Mouse (Mus musculus): ENCODE measurements around the gene A830018L16Rik. TPM values are rescaled to one million over a fixed set of nuclear protein-coding genes. Genes with fewer than 3 reads are reported as not detected.

The A830018L16Rik gene
- polyA plus RNA-seq, 1 experiment: not detected

DNA sequence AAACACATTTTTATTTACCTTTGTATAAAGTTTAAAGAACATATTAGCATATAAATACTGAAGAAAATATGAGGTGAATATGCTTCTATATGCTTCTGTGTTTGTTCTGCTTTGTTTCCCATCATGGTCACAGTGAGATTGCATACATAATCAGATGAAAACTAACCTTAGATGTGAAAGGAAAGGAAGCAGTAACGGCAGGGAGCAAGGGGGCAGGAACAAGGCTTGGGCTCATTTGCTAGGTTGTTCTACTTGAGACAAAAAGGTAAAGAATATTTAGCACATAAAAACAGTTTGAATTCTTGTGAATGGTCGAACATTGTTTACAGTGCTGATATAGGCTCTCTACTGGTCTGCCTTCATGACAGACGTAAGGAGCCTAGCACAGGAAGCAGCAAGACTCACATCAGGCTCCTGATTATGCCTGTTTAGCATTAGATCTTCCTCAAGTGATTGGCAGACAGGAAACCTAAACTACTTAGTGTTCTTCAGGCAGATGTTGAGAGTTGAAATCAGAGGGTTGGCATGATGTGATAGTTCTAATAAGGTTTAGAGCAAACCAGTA is 244.2 kb downstream of the A830018L16Rik start:
- 15% methylated on average over 3 of the region's 3 CpGs for WGBS
- Histone ChIP-seq H3K4me1 (ENCODE audit: control insufficient read depth, insufficient read depth, low read length) (no peaks in the 10 kb centered on the region), H3K4me3 (replicated peaks; ENCODE audit: control insufficient read depth, low read depth, low read length) (no peak overlapping the region), H3K27ac (ENCODE audit: control insufficient read depth, insufficient read depth, low read depth, low read length, poor library complexity) (no peak overlapping the region)
- TF ChIP-seq POLR2A (IDR thresholded peaks at IDR 0.05; ENCODE audit: borderline replicate concordance, control insufficient read depth, low read depth, low read length): no peak
- TF ChIP-seq CTCF (IDR thresholded peaks at IDR 0.05; ENCODE audit: control insufficient read depth, insufficient read depth, low read length): no peak

DNA sequence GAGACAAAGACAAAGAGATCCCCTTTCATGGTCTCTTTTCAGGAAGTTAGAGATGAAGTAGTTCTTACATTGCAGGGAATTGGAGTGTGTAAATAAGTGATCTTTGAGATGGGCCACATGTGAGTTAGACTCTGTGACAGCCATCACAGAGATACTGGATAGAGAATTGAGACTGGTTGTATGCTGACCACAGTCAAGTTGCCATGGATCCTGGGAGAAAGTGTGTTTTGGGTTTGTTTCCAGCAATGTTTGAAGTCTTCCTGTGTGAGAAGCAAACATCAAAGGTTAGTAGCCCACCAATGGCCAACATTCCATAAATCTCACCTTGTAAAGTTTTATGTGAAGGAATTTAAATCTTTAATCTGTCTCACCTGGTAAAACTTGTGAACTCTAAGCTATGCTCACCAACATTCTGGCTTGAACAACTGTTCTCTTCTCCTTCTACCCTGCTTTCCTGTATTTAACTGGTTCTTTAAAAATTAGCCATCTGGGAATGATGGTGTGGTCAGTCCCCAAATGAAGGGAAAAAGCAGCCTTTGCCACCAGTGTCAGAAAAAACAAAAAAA is 330.9 kb downstream of the A830018L16Rik start:
- Histone ChIP-seq H3K4me1 (ENCODE audit: control insufficient read depth, insufficient read depth, low read length) (no peaks in the 10 kb centered on the region), H3K27ac (ENCODE audit: control insufficient read depth, insufficient read depth, low read depth, low read length, poor library complexity) (no peak overlapping the region), H3K4me3 (replicated peaks; ENCODE audit: control insufficient read depth, low read depth, low read length) (no peak overlapping the region)
- TF ChIP-seq CTCF (IDR thresholded peaks at IDR 0.05; ENCODE audit: control insufficient read depth, insufficient read depth, low read length) (no peak), POLR2A (IDR thresholded peaks at IDR 0.05; ENCODE audit: borderline replicate concordance, control insufficient read depth, low read depth, low read length) (no peak)

DNA sequence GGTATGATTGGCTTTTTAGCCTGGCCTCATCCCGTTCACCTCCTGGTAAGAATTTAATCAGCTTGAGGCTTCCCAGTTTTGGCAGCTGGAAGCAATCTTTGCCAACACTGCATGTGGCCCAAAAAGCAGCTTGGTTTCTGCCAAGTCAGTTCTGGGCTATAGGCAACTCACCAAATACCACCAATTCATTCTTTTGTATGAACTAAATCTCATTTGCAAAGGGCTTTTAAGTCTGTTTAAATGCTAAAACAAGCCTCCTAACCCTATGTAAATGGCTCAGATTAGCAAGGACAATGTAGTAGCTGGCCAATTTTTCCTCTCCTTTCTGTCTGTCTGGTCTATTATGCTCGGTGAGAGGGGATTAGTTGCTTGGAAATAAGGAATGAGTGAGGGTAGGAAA is 334.5 kb downstream of the A830018L16Rik start:
- Histone ChIP-seq H3K4me1 (ENCODE audit: control insufficient read depth, insufficient read depth, low read length) (no peaks in the 10 kb centered on the region), H3K27ac (ENCODE audit: control insufficient read depth, insufficient read depth, low read depth, low read length, poor library complexity) (no peak overlapping the region), H3K4me3 (replicated peaks; ENCODE audit: control insufficient read depth, low read depth, low read length) (no peak overlapping the region)
- TF ChIP-seq POLR2A (IDR thresholded peaks at IDR 0.05; ENCODE audit: borderline replicate concordance, control insufficient read depth, low read depth, low read length): no peak
- 51% methylated on average over 2 of the region's 2 CpGs for WGBS

DNA sequence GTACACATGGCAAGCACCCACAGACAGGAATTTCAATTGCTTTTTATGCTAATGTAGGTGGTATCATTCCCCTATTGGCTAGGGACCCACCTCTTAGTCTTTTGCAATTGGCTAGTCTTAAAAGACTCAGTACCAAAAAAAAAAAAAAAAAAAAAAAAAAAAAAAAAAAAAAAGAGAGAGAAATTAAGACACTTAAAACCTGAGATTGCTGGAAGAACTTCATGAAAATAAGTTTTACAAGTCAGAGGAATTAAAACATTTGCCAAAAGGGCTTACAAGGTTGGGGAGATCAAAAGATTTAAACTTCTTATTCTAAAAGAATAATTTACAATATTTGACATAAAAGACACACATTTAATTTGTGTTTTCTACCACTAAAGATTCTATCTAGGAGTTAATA is 336.2 kb downstream of the A830018L16Rik start:
- no peak overlapping the region for H3K27ac ChIP-seq (ENCODE audit: control insufficient read depth, insufficient read depth, low read depth, low read length, poor library complexity)
- no peak overlapping the region for H3K4me3 ChIP-seq (replicated peaks; ENCODE audit: control insufficient read depth, low read depth, low read length)
- TF ChIP-seq CTCF (IDR thresholded peaks at IDR 0.05; ENCODE audit: control insufficient read depth, insufficient read depth, low read length): no peak
- no peak for TF ChIP-seq POLR2A (IDR thresholded peaks at IDR 0.05; ENCODE audit: borderline replicate concordance, control insufficient read depth, low read depth, low read length)
- H3K4me1 ChIP-seq (ENCODE audit: control insufficient read depth, insufficient read depth, low read length): no peaks in the 10 kb centered on the region

DNA sequence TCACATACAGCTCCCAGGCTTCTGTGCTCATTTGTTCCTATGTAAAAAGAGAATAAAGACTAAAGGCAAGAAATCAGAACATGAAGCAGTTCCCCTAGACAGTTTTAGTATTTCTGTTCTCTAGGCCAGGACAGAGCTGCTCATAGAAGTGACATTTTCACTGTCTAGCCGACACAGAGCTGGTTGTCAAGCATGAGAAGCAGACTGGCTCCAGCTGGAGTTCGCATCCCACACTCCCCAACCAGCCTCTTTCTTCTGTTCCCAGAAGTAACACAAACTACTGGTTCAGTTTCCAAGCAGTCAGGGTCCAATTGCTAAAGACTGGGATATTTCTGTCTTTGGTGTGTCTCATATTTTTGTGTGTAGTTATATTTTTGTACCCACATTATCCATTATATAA is 336.7 kb downstream of the A830018L16Rik start:
- no peak overlapping the region for H3K27ac ChIP-seq (ENCODE audit: control insufficient read depth, insufficient read depth, low read depth, low read length, poor library complexity)
- 70% methylated on average over 2 of the region's 2 CpGs for whole genome bisulfite sequencing
- no peaks in the 10 kb centered on the region for H3K4me1 ChIP-seq (ENCODE audit: control insufficient read depth, insufficient read depth, low read length)
- TF ChIP-seq CTCF (IDR thresholded peaks at IDR 0.05; ENCODE audit: control insufficient read depth, insufficient read depth, low read length): no peak
- TF ChIP-seq POLR2A (IDR thresholded peaks at IDR 0.05; ENCODE audit: borderline replicate concordance, control insufficient read depth, low read depth, low read length): no peak
- no peak overlapping the region for H3K4me3 ChIP-seq (replicated peaks; ENCODE audit: control insufficient read depth, low read depth, low read length)

DNA sequence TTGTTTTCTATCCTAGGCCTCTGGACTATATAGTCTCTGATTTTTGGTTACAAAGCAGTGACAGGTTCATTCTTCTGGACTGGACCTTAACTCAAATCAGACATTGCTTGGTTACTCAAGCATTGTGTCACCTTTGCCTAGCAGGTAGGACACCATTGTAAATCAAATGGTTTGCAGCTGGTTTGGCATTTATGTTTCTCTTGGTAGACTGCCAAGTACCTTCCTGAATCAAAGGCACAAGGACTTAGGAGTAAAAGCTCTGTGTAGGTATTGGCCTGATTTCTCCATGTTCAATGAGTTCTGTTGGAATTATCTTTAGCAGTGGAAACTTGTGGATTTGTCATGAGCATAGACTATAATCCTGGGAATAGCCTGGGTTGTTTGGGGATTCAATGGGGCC is 338.1 kb downstream of the A830018L16Rik start:
- no peak for TF ChIP-seq CTCF (IDR thresholded peaks at IDR 0.05; ENCODE audit: control insufficient read depth, insufficient read depth, low read length)
- TF ChIP-seq POLR2A (IDR thresholded peaks at IDR 0.05; ENCODE audit: borderline replicate concordance, control insufficient read depth, low read depth, low read length): no peak
- Histone ChIP-seq H3K4me1 (ENCODE audit: control insufficient read depth, insufficient read depth, low read length) (no peaks in the 10 kb centered on the region), H3K27ac (ENCODE audit: control insufficient read depth, insufficient read depth, low read depth, low read length, poor library complexity) (no peak overlapping the region), H3K4me3 (replicated peaks; ENCODE audit: control insufficient read depth, low read depth, low read length) (no peak overlapping the region)

DNA sequence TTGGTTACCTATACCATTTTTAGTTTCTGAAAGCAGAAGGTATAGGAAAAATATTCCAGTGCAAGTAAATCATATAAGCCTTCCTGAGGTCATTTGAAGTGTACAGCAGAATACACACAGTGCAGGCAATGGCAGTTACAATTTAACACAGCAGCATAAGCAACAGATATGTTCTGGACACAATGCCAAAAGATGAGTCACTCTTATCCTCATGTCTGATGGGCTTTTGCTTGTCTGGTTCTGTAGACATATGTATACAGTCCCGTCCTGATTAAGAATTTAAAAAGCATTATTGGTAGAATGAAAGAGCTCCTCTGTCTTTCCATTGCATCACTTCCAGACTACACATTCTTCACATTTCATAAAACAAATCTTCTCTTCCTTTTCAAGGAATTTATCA is 374.4 kb downstream of the A830018L16Rik start:
- WGBS: 75% methylated on average over 1 of the region's 1 CpGs
- TF ChIP-seq POLR2A (IDR thresholded peaks at IDR 0.05; ENCODE audit: borderline replicate concordance, control insufficient read depth, low read depth, low read length) (no peak), CTCF (IDR thresholded peaks at IDR 0.05; ENCODE audit: control insufficient read depth, insufficient read depth, low read length) (no peak)

DNA sequence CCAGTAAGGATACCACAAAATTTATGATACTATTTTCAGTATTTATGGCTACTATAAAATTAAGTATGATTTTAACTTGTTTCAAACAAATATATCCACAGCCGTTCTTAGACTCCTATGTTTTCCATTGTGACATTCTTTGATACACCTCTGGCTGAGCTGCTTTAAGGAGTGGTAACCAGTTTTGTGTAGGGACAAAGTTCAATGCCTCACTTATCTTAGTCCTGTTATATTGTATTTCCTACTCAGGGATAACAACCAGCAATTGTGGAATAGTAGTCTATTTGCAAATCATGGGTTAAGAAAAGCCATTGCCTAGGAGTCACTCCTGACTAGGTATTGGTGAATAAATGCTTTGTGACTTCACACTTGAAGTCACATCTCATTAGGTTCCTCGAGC is 378.9 kb downstream of the A830018L16Rik start:
- no peak overlapping the region for H3K27ac ChIP-seq (ENCODE audit: control insufficient read depth, insufficient read depth, low read depth, low read length, poor library complexity)
- H3K4me3 ChIP-seq (replicated peaks; ENCODE audit: control insufficient read depth, low read depth, low read length): no peak overlapping the region
- no peaks in the 10 kb centered on the region for H3K4me1 ChIP-seq (ENCODE audit: control insufficient read depth, insufficient read depth, low read length)
- 62% methylated on average over 2 of the region's 2 CpGs for WGBS
- TF ChIP-seq POLR2A (IDR thresholded peaks at IDR 0.05; ENCODE audit: borderline replicate concordance, control insufficient read depth, low read depth, low read length) (no peak), CTCF (IDR thresholded peaks at IDR 0.05; ENCODE audit: control insufficient read depth, insufficient read depth, low read length) (no peak)

More for the DNA sequence above, 374.4 kb downstream of the A830018L16Rik start:
- Histone ChIP-seq H3K4me1 (ENCODE audit: control insufficient read depth, insufficient read depth, low read length) (no peaks in the 10 kb centered on the region), H3K4me3 (replicated peaks; ENCODE audit: control insufficient read depth, low read depth, low read length) (no peak overlapping the region), H3K27ac (ENCODE audit: control insufficient read depth, insufficient read depth, low read depth, low read length, poor library complexity) (no peak overlapping the region)

DNA sequence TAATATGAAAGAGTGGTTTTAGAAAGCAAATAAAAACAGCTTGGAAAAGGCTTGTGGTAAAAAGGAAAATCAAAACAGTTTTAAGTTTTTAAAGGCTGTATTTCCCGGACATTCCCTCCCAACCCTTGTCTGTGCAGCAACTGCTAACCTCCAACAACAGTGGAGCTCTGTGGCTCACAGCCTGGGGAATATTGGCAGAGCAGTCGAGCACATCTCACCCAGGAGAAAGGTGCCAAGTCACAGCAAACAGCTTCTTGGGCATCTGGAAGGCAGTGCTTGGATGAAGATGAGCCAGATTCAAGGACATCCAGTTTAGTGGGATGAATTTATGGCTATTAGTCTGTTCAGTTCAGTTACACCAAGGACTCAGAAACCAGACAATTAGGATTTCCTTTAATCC is 381.8 kb downstream of the A830018L16Rik start:
- no peak for TF ChIP-seq CTCF (IDR thresholded peaks at IDR 0.05; ENCODE audit: control insufficient read depth, insufficient read depth, low read length)
- TF ChIP-seq POLR2A (IDR thresholded peaks at IDR 0.05; ENCODE audit: borderline replicate concordance, control insufficient read depth, low read depth, low read length): no peak
- Histone ChIP-seq H3K4me3 (replicated peaks; ENCODE audit: control insufficient read depth, low read depth, low read length) (no peak overlapping the region), H3K27ac (ENCODE audit: control insufficient read depth, insufficient read depth, low read depth, low read length, poor library complexity) (no peak overlapping the region), H3K4me1 (ENCODE audit: control insufficient read depth, insufficient read depth, low read length) (no peaks in the 10 kb centered on the region)
- WGBS: 52% methylated on average over 2 of the region's 2 CpGs
